Comparison of ENCODE assay signal across 8 mouse cellular contexts in the genomic region with DNA sequence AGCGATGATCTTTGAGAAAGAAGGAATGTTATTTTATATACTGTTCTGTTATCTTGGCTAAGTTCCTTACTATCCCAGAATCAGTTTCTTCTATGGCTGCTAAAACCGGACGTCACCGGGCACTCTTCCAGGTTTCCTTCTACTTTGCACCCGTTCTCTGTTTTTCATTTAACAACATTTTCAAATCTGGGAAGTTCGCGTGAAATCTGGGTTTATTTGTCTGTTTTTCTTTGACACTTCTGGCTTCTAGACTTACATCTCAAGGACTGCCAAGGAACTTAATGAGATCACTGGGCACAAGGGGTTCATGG. TPM values are rescaled to one million over a fixed set of nuclear protein-coding genes. Genes with fewer than 3 reads are reported as not detected.
DNase-seq lines count a peak whose midpoint lies in the region; ATAC-seq and TF ChIP-seq lines count a peak whose summit lies in the region.

No protein-coding gene starts in this region.

- peak; percentile 46 to 76 for DNase-seq in left cerebral cortex, postnatal 14 days (ENCODE audit: low spot score in 2 of 2)
- DNase-seq in left cerebral cortex, adult 8-10 months (ENCODE audit: low spot score in 2 of 2): no peak
- DNase-seq in cerebellum, adult 9-10 months: peak; percentile 70
- peak in 1 of 2 experiments; percentile 40 for DNase-seq in heart, adult 2 months
- DNase-seq in lung, postnatal 25 days (ENCODE audit: low spot score): peak; percentile 31
- no peak for DNase-seq in spleen, adult 18-20 months

- H3K4me2 ChIP-seq in kidney, embryonic 15.5 days: peak overlapping the region; percentile 65

- 6% methylated on average over 7 of the region's 7 CpGs for WGBS in heart, adult 2 months
- 27% methylated on average over 7 of the region's 7 CpGs for WGBS in kidney, embryonic 15.5 days

- H3K79me2 ChIP-seq in heart, adult 2 months (replicated peaks; ENCODE audit: control insufficient read depth, insufficient read depth, low read length): no peaks in the 10 kb centered on the region; the same call in 1 of the 2 replicates

- H3K9ac ChIP-seq in heart, adult 2 months (ENCODE audit: low read depth, low read length): peak overlapping the region; percentile 77; the same call in 1 of the 2 replicates
- peak overlapping the region; percentile 62 for H3K9ac ChIP-seq in kidney, embryonic 15.5 days

- no peaks in the 10 kb centered on the region for H3K4me1 ChIP-seq in heart, adult 2 months (ENCODE audit: control insufficient read depth, insufficient read depth, low read length)
- peaks cover 18% of the 10 kb centered on the region for H3K4me1 ChIP-seq in kidney, embryonic 15.5 days

- H3K9me3 ChIP-seq in kidney, embryonic 15.5 days (replicated peaks): no peaks in the 10 kb centered on the region

- TF ChIP-seq EP300 in heart, adult 2 months (IDR thresholded peaks at IDR 0.05; ENCODE audit: insufficient read depth, low read depth, low read length): no peak

- no peak; the same call in 1 of the 2 replicates for ATAC-seq in kidney, embryonic 15.5 days (replicated peaks; ENCODE audit: low FRiP score)
- ATAC-seq in inflammation-experienced regulatory T-cells, adult 6 months: no peak

- no peak for TF ChIP-seq CTCF in heart, adult 2 months (IDR thresholded peaks at IDR 0.05)

- no peak for TF ChIP-seq POLR2A in heart, adult 2 months (IDR thresholded peaks at IDR 0.05; ENCODE audit: insufficient read depth, low read depth, low read length)

- intact Hi-C loops in left cerebral cortex, postnatal 14 days (cut with DNase I): no loop called here
- intact Hi-C loops in heart, adult 2 months (cut with DNase I): no loop called here

- H3K27ac ChIP-seq in heart, adult 2 months: peak overlapping the region; percentile 84
- peak overlapping the region; percentile 89 for H3K27ac ChIP-seq in kidney, embryonic 15.5 days

- H3K4me3 ChIP-seq in heart, adult 2 months: peak overlapping the region; percentile 86
- peak overlapping the region; percentile 80 for H3K4me3 ChIP-seq in kidney, embryonic 15.5 days (replicated peaks)

- no peaks in the 10 kb centered on the region for H3K27me3 ChIP-seq in heart, adult 2 months (ENCODE audit: control insufficient read depth, insufficient read depth, low read length)
- H3K27me3 ChIP-seq in kidney, embryonic 15.5 days: no peaks in the 10 kb centered on the region

- H3K36me3 ChIP-seq in heart, adult 2 months (ENCODE audit: control insufficient read depth, insufficient read depth, low read length): peaks cover 6% of the 10 kb centered on the region; the same call in 1 of the 2 replicates
- H3K36me3 ChIP-seq in kidney, embryonic 15.5 days: peaks cover 17% of the 10 kb centered on the region

RNA-seq across cellular contexts. Expression of a gene that starts 0.5 kb away (rescaled TPM):
- 10 to 100 TPM; 78.2 to 85.0 TPM for total RNA-seq in left cerebral cortex, postnatal 14 days (2021)
- total RNA-seq in left cerebral cortex, adult 8-10 months (2022): 10 to 100 TPM; 69.2 to 86.5 (median 78.1) TPM
- 100 to 1,000 TPM; 105 to 110 TPM for total RNA-seq in heart, adult 2 months (2021)
- 52.1 and 60.7 TPM in 2 replicates for polyA plus RNA-seq in heart, adult 2 months (2012; rRNA removed)
- polyA plus RNA-seq in kidney, embryonic 15.5 days (2015; fragmentation: Nextera tagmentation; extraction: Ambion mirVana): 123 and 131 TPM in 2 replicates
- 100 to 1,000 TPM in 2 of 3 experiments, 10 to 100 TPM in 1; 73.2 to 127 (median 116) TPM for polyA plus RNA-seq in inflammation-experienced regulatory T-cells, adult 6 months (2017; shearing (Covaris generic))

RNA-seq across cellular contexts. Expression of a gene that starts 57.0 kb away (rescaled TPM):
- total RNA-seq in left cerebral cortex, postnatal 14 days (2021): 10 to 100 TPM; 22.9 to 23.5 TPM
- total RNA-seq in left cerebral cortex, adult 8-10 months (2022): 10 to 100 TPM; 18.8 to 22.9 (median 21.0) TPM
- 10 to 100 TPM; 12.9 to 14.7 TPM for total RNA-seq in heart, adult 2 months (2021)
- polyA plus RNA-seq in heart, adult 2 months (2012; rRNA removed): 6.9 and 13.6 TPM in 2 replicates
- polyA plus RNA-seq in kidney, embryonic 15.5 days (2015; fragmentation: Nextera tagmentation; extraction: Ambion mirVana): 40.2 and 41.9 TPM in 2 replicates
- polyA plus RNA-seq in inflammation-experienced regulatory T-cells, adult 6 months (2017; shearing (Covaris generic)): 10 to 100 TPM; 15.2 to 28.3 (median 18.7) TPM

Comparison
In these comparisons a context has a peak if more than half of its experiments do, and no peak if none do; other contexts are left out.
1. DNase-seq: peak in left cerebral cortex, postnatal 14 days (2 of 2), cerebellum, adult 9-10 months (single experiment) and lung, postnatal 25 days (single experiment); none in left cerebral cortex, adult 8-10 months (0 of 2) and spleen, adult 18-20 months (0 of 2).